Mouse (Mus musculus) inflammation-experienced regulatory T-cells (primary cell): ENCODE data around the gene Mmp23. TPM values are rescaled to one million over a fixed set of nuclear protein-coding genes. Genes with fewer than 3 reads are reported as not detected.

Source experiments
- polyA plus RNA-seq, 2 experiments: library from polyadenylated mRNA; unstranded; fragments of 100-300 nt; shearing (Covaris generic); gene quantifications; one replicate each; pipeline ENCODE4 v1.2.1; 2017

Mmp23 gene
- under 1 TPM; 0.71 to 0.90 TPM for polyA plus RNA-seq

GRCm38 (mm10) chr4:155653086-155653450 is at the start of gene Mmp23:
TSS of gene Mmp23 (minus strand) at chr4:155653384.

GRCm38 (mm10) chr4:155694111-155694481 is 40.9 kb upstream of the Mmp23 start, which contains the start of gene Fndc10:
TSS of gene Fndc10 (plus strand) at chr4:155694342.

GRCm38 (mm10) chr4:155668689-155669597 is 15.8 kb upstream of the Mmp23 start, which contains the start of gene Mib2:
TSS of gene Mib2 (minus strand) at chr4:155669198.

GRCm38 (mm10) chr4:155645308-155645707 is 7.9 kb downstream of the Mmp23 start, which contains the start of gene Gm10563:
TSS of gene Gm10563 (minus strand) at chr4:155645408.

GRCm38 (mm10) chr4:155624338-155625291 is 28.6 kb downstream of the Mmp23 start, which contains the start of gene Cdk11b:
TSS of gene Cdk11b (plus strand) at chr4:155624854.

GRCm38 (mm10) chr4:155601091-155601996 is 51.8 kb downstream of the Mmp23 start, which contains the start of gene Slc35e2:
TSS of gene Slc35e2 (plus strand) at chr4:155601416.

Other genes with a start within 250 kb of the Mmp23 start
- 1 to 10 TPM in 1 of 2 experiments, under 1 TPM in 1; 0.86 to 3.1 TPM for gene Cfap74, start 244.2 kb downstream of the Mmp23 start, polyA plus RNA-seq
- gene Tmem52, start 184.3 kb downstream of the Mmp23 start, polyA plus RNA-seq: not detected
- gene Gnb1, start 162.0 kb downstream of the Mmp23 start, polyA plus RNA-seq: 100 to 1,000 TPM; 372 to 422 TPM
- 100 to 1,000 TPM; 129 to 132 TPM for gene Nadk, start 91.0 kb downstream of the Mmp23 start, polyA plus RNA-seq
- 10 to 100 TPM in 1 of 2 experiments, 1 to 10 TPM in 1; 9.9 to 12.0 TPM for gene Slc35e2, start 52.0 kb downstream of the Mmp23 start, polyA plus RNA-seq
- gene Cdk11b, start 28.5 kb downstream of the Mmp23 start, polyA plus RNA-seq: 100 to 1,000 TPM; 137 to 173 TPM
- not detected for gene Gm10563, start 8.0 kb downstream of the Mmp23 start, polyA plus RNA-seq
- 10 to 100 TPM; 42.2 to 82.6 TPM for gene Mib2, start 15.8 kb upstream of the Mmp23 start, polyA plus RNA-seq
- 10 to 100 TPM; 11.3 to 18.9 TPM for gene Fndc10, start 41.0 kb upstream of the Mmp23 start, polyA plus RNA-seq
- 100 to 1,000 TPM; 152 to 154 TPM for gene Ssu72, start 51.4 kb upstream of the Mmp23 start, polyA plus RNA-seq
- under 1 TPM; 0.84 to 0.94 TPM for gene Tmem240, start 81.4 kb upstream of the Mmp23 start, polyA plus RNA-seq
- 10 to 100 TPM; 70.7 to 72.2 TPM for gene Atad3a, start 107.7 kb upstream of the Mmp23 start, polyA plus RNA-seq
- gene Vwa1, start 121.3 kb upstream of the Mmp23 start, polyA plus RNA-seq: 1 to 10 TPM in 1 of 2 experiments, under 1 TPM in 1; 0.25 to 2.2 TPM
- under 1 TPM in 1 of 2 experiments, not detected in 1; 0.05 TPM for gene Tmem88b, start 132.5 kb upstream of the Mmp23 start, polyA plus RNA-seq
- gene Ankrd65, start 137.1 kb upstream of the Mmp23 start, polyA plus RNA-seq: 1 to 10 TPM in 1 of 2 experiments, not detected in 1; 2.5 TPM
- gene Mrpl20, start 149.5 kb upstream of the Mmp23 start, polyA plus RNA-seq: 100 to 1,000 TPM; 104 to 112 TPM
- 100 to 1,000 TPM; 255 to 303 TPM for gene Ccnl2, start 159.1 kb upstream of the Mmp23 start, polyA plus RNA-seq
- gene Aurkaip1, start 177.9 kb upstream of the Mmp23 start, polyA plus RNA-seq: 100 to 1,000 TPM; 176 to 179 TPM
- gene Mxra8, start 186.3 kb upstream of the Mmp23 start, polyA plus RNA-seq: 10 to 100 TPM in 1 of 2 experiments, 1 to 10 TPM in 1; 2.9 to 10.7 TPM
- 10 to 100 TPM; 59.9 to 70.5 TPM for gene Dvl1, start 194.0 kb upstream of the Mmp23 start, polyA plus RNA-seq
- under 1 TPM; 0.62 to 0.66 TPM for gene Tas1r3, start 210.0 kb upstream of the Mmp23 start, polyA plus RNA-seq
- 10 to 100 TPM; 13.5 to 14.5 TPM for gene Cptp, start 216.1 kb upstream of the Mmp23 start, polyA plus RNA-seq
- gene Ints11, start 216.2 kb upstream of the Mmp23 start, polyA plus RNA-seq: 100 to 1,000 TPM; 104 to 139 TPM
- 10 to 100 TPM; 32.2 to 57.2 TPM for gene Pusl1, start 238.4 kb upstream of the Mmp23 start, polyA plus RNA-seq
- gene Acap3, start 238.4 kb upstream of the Mmp23 start, polyA plus RNA-seq: 10 to 100 TPM; 17.8 to 23.6 TPM